Mouse (Mus musculus) lung, postnatal 0 days (tissue): Measurements from ENCODE around the gene Ctsd.

Source experiments
- CTCF ChIP-seq: IDR thresholded peaks from 2 replicates; pipeline ENCODE4 v1.5.1; 2016; ENCODE audit warnings: antibody characterized with exemption, mild to moderate bottlenecking
- EP300 ChIP-seq: IDR thresholded peaks from 2 replicates; pipeline ENCODE4 v1.6.1; 2016; ENCODE audit warnings: antibody characterized with exemption, mild to moderate bottlenecking, control low read depth

DNA sequence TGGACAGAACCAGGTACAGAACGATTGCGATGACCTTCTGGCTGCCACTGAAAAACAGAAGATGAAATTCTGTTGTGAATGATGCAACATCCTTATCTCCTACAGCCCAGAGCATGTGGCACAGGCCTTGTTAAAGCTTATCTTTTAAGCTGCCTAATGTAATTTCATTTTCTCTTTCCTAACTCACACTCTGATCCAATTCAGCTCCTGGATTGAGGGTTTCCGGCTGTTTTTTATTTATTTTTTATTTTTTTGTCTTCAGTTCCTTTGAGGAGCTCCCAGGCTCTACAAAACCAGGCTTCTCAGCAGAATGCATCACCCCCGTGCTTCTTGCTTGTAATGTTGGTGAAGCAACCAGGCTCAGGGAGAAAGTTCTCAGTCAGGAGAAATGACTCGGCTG is 32.0 kb upstream of the Ctsd start:
- TF ChIP-seq CTCF (no peak), EP300 (no peak)
